Mouse (Mus musculus) E14TG2a.4 (cell line): ENCODE results near the gene Tns2.

Source experiments
- CTCF ChIP-seq: conservative IDR thresholded peaks from 2 replicates; pipeline ENCODE4 v1.5.1; 2014; ENCODE audit warnings: low read length
- POU5F1 ChIP-seq: IDR thresholded peaks from 2 replicates; pipeline ENCODE4 v1.6.1; 2014; ENCODE audit warnings: low read length, borderline replicate concordance

GRCm38 (mm10) chr15:102092222-102092621 is 8.0 kb upstream of the Tns2 start:
- no peak for TF ChIP-seq CTCF
- TF ChIP-seq POU5F1, result no peak
